Mouse (Mus musculus): ENCODE results near the gene Fscn2. TPM values are rescaled to one million over a fixed set of nuclear protein-coding genes. Genes with fewer than 3 reads are reported as not detected.

The Fscn2 gene
- total and polyA plus RNA-seq, 3 experiments: not detected

DNA sequence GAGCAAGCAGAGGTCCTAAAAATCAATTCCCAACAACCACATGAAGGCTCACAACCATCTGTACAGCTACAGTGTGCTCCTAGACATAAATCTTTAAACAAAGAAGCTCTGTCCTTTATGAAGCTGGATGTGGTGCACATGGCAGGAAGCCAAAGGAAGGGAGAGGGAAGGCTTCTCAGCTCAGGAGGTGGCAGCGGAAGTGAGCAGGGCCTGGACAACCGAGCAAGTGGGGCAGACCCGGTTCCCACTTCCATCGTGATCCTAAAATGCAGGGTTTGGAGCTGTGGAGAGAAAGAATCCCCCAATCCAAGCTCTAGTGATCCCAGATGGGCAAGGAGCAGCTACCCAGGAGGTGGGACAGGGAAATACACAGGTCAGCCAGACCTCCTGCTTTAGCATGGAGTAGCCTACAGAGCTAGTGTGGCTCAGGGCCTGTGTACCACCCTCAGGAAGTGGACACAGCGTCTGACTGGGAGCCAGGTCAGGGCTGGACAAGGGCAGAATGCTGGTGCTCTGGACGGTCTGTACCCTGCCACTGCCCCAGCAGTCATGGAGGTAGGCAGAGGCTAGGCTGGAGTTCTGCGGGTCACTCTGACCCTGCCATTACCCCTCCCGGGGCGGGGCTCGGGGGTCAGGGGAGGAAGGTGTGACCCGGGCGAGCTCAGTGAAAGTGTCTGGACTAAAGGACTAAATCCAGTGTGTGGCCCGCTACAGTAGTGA lies 8.6 kb upstream of the Fscn2 start:
- Histone ChIP-seq H3K4me2 (ENCODE audit: insufficient read depth, low read depth, poor library complexity, severe bottlenecking) (no peak overlapping the region), H3K9me3 (replicated peaks; ENCODE audit: low read length) (no peaks in the 10 kb centered on the region), H3K9ac (ENCODE audit: insufficient read depth, low read depth) (no peak overlapping the region), H3K4me3 (replicated peaks in 1 of 3; ENCODE audit: low read depth in 2 of 3, low read length in 2 of 3, poor library complexity in 1 of 3) (no peak overlapping the region), H3K4me1 (ENCODE audit: control insufficient read depth in 1 of 2, insufficient read depth in 2 of 2) (peaks cover 10 to 52% of the 10 kb centered on the region in 2 experiments), H3K27me3 (replicated peaks) (no peaks in the 10 kb centered on the region), H3K36me3 (replicated peaks in 1 of 2; ENCODE audit: control insufficient read depth in 1 of 2, insufficient read depth in 1 of 2, low read length in 1 of 2) (no peaks in the 10 kb centered on the region), H3K27ac (ENCODE audit: insufficient read depth, low read depth) (no peak overlapping the region), H3K79me2 (replicated peaks; ENCODE audit: control insufficient read depth, extremely low read depth, insufficient read depth, poor library complexity, severe bottlenecking) (peaks cover 6% of the 10 kb centered on the region)
- in situ Hi-C loops (cut with MboI; ENCODE audit: low pct_ligation_motif_present, low pct_unique_long_range_greater_than_20kb, low sequenced_read_pairs) (no loop called here), dilution Hi-C loops (cut with MboI; ENCODE audit: extremely low pct_ligation_motif_present, extremely low pct_unique_long_range_greater_than_20kb, low sequenced_read_pairs) (no loop called here)
- no peak for DNase-seq (ENCODE audit: extremely low read depth)
- TF ChIP-seq UBTF (IDR thresholded peaks at IDR 0.05; ENCODE audit: low read depth, low read length) (no peak), EP300 (IDR thresholded peaks at IDR 0.05; ENCODE audit: low read length) (no peak), MYC (IDR thresholded peaks at IDR 0.05; ENCODE audit: low read depth, low read length) (no peak), RAD21 (IDR thresholded peaks at IDR 0.05; ENCODE audit: low read depth, low read length) (no peak), POLR2A (IDR thresholded peaks at IDR 0.05; ENCODE audit: low read depth, low read length) (no peak), ETS1 (conservative IDR thresholded peaks at IDR 0.05; ENCODE audit: low read depth, low read length) (no peak), NRF1 (IDR thresholded peaks at IDR 0.05; ENCODE audit: low read depth, low read length) (no peak), NELFE (IDR thresholded peaks at IDR 0.05; ENCODE audit: low read depth, low read length) (no peak), ZMIZ1 (IDR thresholded peaks at IDR 0.05; ENCODE audit: low read depth, low read length) (no peak), CHD1 (IDR thresholded peaks at IDR 0.05; ENCODE audit: low read depth, low read length) (no peak), PAX5 (IDR thresholded peaks at IDR 0.05; ENCODE audit: low read length) (no peak), USF2 (conservative IDR thresholded peaks at IDR 0.05; ENCODE audit: low read depth, low read length) (no peak), ZNF384 (IDR thresholded peaks at IDR 0.05; ENCODE audit: low read depth, low read length) (no peak), KAT2A (IDR thresholded peaks at IDR 0.05; ENCODE audit: insufficient replicate concordance, low read length) (no peak), RCOR1 (conservative IDR thresholded peaks at IDR 0.05; ENCODE audit: low read depth, low read length) (no peak), MEF2A (IDR thresholded peaks at IDR 0.05; ENCODE audit: borderline replicate concordance, low read depth, low read length) (no peak), JUND (conservative IDR thresholded peaks at IDR 0.05; ENCODE audit: low read depth, low read length) (no peak), SIN3A (IDR thresholded peaks at IDR 0.05; ENCODE audit: low read length) (no peak)

DNA sequence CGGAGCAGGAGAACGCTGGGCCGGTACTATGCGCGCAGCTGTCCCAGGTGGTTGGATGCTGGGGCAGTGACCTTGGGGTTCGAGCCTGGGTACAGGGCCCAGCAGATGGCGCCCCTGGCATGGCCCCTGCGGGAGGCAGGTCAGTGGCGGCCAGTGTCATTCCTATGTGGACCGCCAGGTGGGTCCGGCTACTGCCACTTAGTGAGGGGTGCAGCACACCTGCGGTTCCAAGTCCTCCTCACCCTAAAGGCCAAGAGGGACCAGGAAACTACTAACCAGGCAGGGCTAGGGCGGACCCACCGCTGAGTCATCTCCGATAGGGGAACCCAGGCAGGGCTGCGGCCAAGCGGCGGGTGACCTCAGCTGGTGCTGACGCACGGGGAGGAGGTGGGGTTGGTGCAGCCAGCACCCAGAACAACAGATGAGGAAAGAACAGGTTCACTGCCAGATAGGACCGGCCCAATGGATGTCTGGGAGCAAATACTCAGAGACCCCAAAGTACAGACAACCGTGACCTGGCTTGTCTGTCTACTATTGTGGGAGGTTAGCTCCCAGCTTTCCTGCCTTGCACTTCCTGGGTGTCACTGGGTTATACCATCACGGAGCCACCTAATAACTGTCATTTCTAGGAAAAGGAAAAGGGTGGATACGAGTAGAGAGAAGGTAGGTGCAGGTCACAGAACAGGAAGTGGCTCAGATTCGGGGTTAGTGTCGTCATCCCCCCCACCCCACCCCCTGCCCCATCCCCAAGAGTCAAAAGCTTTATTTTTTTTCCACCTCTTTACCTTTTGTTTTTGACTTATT lies 7.6 kb upstream of the Fscn2 start:
- Histone ChIP-seq H3K9me3 (replicated peaks; ENCODE audit: low read length) (no peaks in the 10 kb centered on the region), H3K4me3 (replicated peaks in 1 of 3; ENCODE audit: low read depth in 2 of 3, low read length in 2 of 3, poor library complexity in 1 of 3) (peak overlapping the region; percentile 12 to 32 (median 30)), H3K36me3 (replicated peaks in 1 of 2; ENCODE audit: control insufficient read depth in 1 of 2, insufficient read depth in 1 of 2, low read length in 1 of 2) (no peaks in the 10 kb centered on the region), H3K4me2 (ENCODE audit: insufficient read depth, low read depth, poor library complexity, severe bottlenecking) (peak overlapping the region; percentile 85), H3K9ac (ENCODE audit: insufficient read depth, low read depth) (no peak overlapping the region; the same call in 1 of the 2 replicates), H3K27me3 (replicated peaks) (no peaks in the 10 kb centered on the region), H3K27ac (ENCODE audit: insufficient read depth, low read depth) (no peak overlapping the region), H3K4me1 (ENCODE audit: control insufficient read depth in 1 of 2, insufficient read depth in 2 of 2) (peaks cover 10 to 57% of the 10 kb centered on the region in 2 experiments), H3K79me2 (replicated peaks; ENCODE audit: control insufficient read depth, extremely low read depth, insufficient read depth, poor library complexity, severe bottlenecking) (no peaks in the 10 kb centered on the region)
- in situ Hi-C loops (cut with MboI; ENCODE audit: low pct_ligation_motif_present, low pct_unique_long_range_greater_than_20kb, low sequenced_read_pairs): no loop called here
- DNase-seq (ENCODE audit: extremely low read depth): peak; percentile 90
- dilution Hi-C loops (cut with MboI; ENCODE audit: extremely low pct_ligation_motif_present, extremely low pct_unique_long_range_greater_than_20kb, low sequenced_read_pairs): no loop called here
- TF ChIP-seq USF2 (conservative IDR thresholded peaks at IDR 0.05; ENCODE audit: low read depth, low read length) (no peak), CTCF (conservative IDR thresholded peaks at IDR 0.05 in 1 of 2, IDR thresholded peaks at IDR 0.05 in 1 of 2; ENCODE audit: low read depth in 2 of 2, low read length in 2 of 2) (peak; percentile 24 to 99; a peak in 3 of 4 replicates), TBP (conservative IDR thresholded peaks at IDR 0.05; ENCODE audit: low read depth, low read length) (no peak), POLR2AphosphoS2 (IDR thresholded peaks at IDR 0.05; ENCODE audit: low read depth, low read length) (no peak), JUND (conservative IDR thresholded peaks at IDR 0.05; ENCODE audit: low read depth, low read length) (no peak; the same call in 1 of the 2 replicates), PAX5 (IDR thresholded peaks at IDR 0.05; ENCODE audit: low read length) (no peak), CHD2 (IDR thresholded peaks at IDR 0.05; ENCODE audit: low read length) (no peak), USF1 (IDR thresholded peaks at IDR 0.05; ENCODE audit: low read depth, low read length) (no peak), MEF2A (IDR thresholded peaks at IDR 0.05; ENCODE audit: borderline replicate concordance, low read depth, low read length) (peak; percentile 18; the same call in 1 of the 2 replicates), JUN (IDR thresholded peaks at IDR 0.05; ENCODE audit: insufficient read depth, low read depth, low read length) (no peak), EP300 (IDR thresholded peaks at IDR 0.05; ENCODE audit: low read length) (no peak), UBTF (IDR thresholded peaks at IDR 0.05; ENCODE audit: low read depth, low read length) (no peak), TCF12 (IDR thresholded peaks at IDR 0.05; ENCODE audit: low read depth, low read length) (peak; percentile 67; the same call in 1 of the 2 replicates), SIN3A (IDR thresholded peaks at IDR 0.05; ENCODE audit: low read length) (peak; percentile 47; the same call in 1 of the 2 replicates), KAT2A (IDR thresholded peaks at IDR 0.05; ENCODE audit: insufficient replicate concordance, low read length) (no peak), CHD1 (IDR thresholded peaks at IDR 0.05; ENCODE audit: low read depth, low read length) (no peak), NELFE (IDR thresholded peaks at IDR 0.05; ENCODE audit: low read depth, low read length) (no peak; the same call in 1 of the 2 replicates), ZKSCAN1 (IDR thresholded peaks at IDR 0.05; ENCODE audit: borderline replicate concordance, low read depth, low read length) (no peak), E2F4 (IDR thresholded peaks at IDR 0.05; ENCODE audit: insufficient replicate concordance, low read depth, low read length) (no peak), ETS1 (conservative IDR thresholded peaks at IDR 0.05; ENCODE audit: low read depth, low read length) (peak; percentile 94), SMC3 (IDR thresholded peaks at IDR 0.05; ENCODE audit: low read depth, low read length) (peak; percentile 74)
